Mouse (Mus musculus) liver, embryonic 14.5 days (tissue): ENCODE data around the gene Ccdc47. TPM values are rescaled to one million over a fixed set of nuclear protein-coding genes. Genes with fewer than 3 reads are reported as not detected.

Experiments used
- ATAC-seq: fragments of 200-750 bp; cut with Nextera tagmentation; 2 replicates; pipeline ENCODE4 v1.8.0; 2017; ENCODE audit warnings: moderate number of reproducible peaks, mild to moderate bottlenecking, moderate library complexity; ENCODE audit not compliant: insufficient read depth
- DNase-seq, 3 experiments: peaks; one replicate each; pipeline ENCODE4 v3.0.0-alpha.2; 2012 to 2013; ENCODE audit warnings: low read depth in 3 of 3, low spot score in 3 of 3
- H3K27ac ChIP-seq: fragments of 300-500 bp; sonication (generic); 2 replicates; pipeline ENCODE4 v1.5.1; 2014; ENCODE audit warnings: moderate library complexity, mild to moderate bottlenecking, control low read depth, inconsistent platforms
- H3K27me3 ChIP-seq: fragments of 300-500 bp; sonication (generic); 2 replicates; pipeline ENCODE4 v1.6.1; 2014; ENCODE audit warnings: mild to moderate bottlenecking, low read length, moderate library complexity; ENCODE audit not compliant: control insufficient read depth, insufficient read depth
- H3K36me3 ChIP-seq: fragments of 300-500 bp; sonication (generic); replicated peaks from 2 replicates; pipeline ENCODE4 v1.6.1; 2014; ENCODE audit warnings: low read depth; ENCODE audit not compliant: control insufficient read depth, insufficient read depth
- H3K4me1 ChIP-seq, 2 experiments: fragments of 200-500 bp in 1 of 2; fragments of 300-500 bp in 1 of 2; sonication (generic) in 1 of 2; replicated peaks; 2 replicates each; pipeline ENCODE4 v1.6.1; 2012 to 2014; ENCODE audit warnings: antibody characterized with exemption in 1 of 2, inconsistent platforms in 1 of 2, low read length in 1 of 2; ENCODE audit not compliant: control insufficient read depth in 2 of 2, insufficient read depth in 2 of 2
- H3K4me2 ChIP-seq: fragments of 300-500 bp; sonication (generic); 2 replicates; pipeline ENCODE4 v1.6.1; 2014; ENCODE audit warnings: low read depth, mild to moderate bottlenecking, control low read depth, moderate library complexity
- H3K4me3 ChIP-seq, 2 experiments: fragments of 200-500 bp in 1 of 2; fragments of 300-500 bp in 1 of 2; sonication (generic) in 1 of 2; 2 replicates each; pipeline ENCODE4 v1.5.1; 2012 to 2014; ENCODE audit warnings: low read depth in 2 of 2, low read length in 2 of 2, mild to moderate bottlenecking in 2 of 2, control low read depth in 1 of 2, inconsistent platforms in 1 of 2, moderate library complexity in 1 of 2; ENCODE audit not compliant: insufficient read depth in 1 of 2
- H3K9ac ChIP-seq: fragments of 300-500 bp; sonication (generic); replicated peaks from 2 replicates; pipeline ENCODE4 v1.6.1; 2014; ENCODE audit warnings: mild to moderate bottlenecking, control low read depth, moderate library complexity
- H3K9me3 ChIP-seq: fragments of 300-500 bp; sonication (generic); 2 replicates; pipeline ENCODE4 v1.6.1; 2016; ENCODE audit warnings: low read length, mixed read lengths; ENCODE audit not compliant: control insufficient read depth
- CTCF ChIP-seq: IDR thresholded peaks from 2 replicates; pipeline ENCODE4 v1.5.1; 2016; ENCODE audit warnings: antibody characterized with exemption, low read depth, control low read depth
- EP300 ChIP-seq: IDR thresholded peaks from 2 replicates; pipeline ENCODE4 v1.6.1; 2016; ENCODE audit warnings: antibody characterized with exemption, low read depth
- WGBS: fragments of 180-500 bp; shearing (Covaris S2); extraction: QIAGEN DNeasy Blood & Tissue Kit; methylation state at CpG from one replicate; pipeline ENCODE4 v1.1.7; 2014; ENCODE audit not compliant: insufficient replicate concordance; 5-methylcytosine and 5-hydroxymethylcytosine counted together
- polyA plus RNA-seq, 2 experiments: library from polyadenylated mRNA; depleted of rRNA in 1 of 2; stranded (reverse) in 1 of 2; unstranded in 1 of 2; fragments of >200 nt; fragmentation: Nextera tagmentation in 1 of 2; extraction: Ambion mirVana in 1 of 2; gene quantifications; 2 replicates each; pipeline versions ENCODE4 v1.2.1 to v1.2.3; 2012 to 2014

The Ccdc47 gene
- polyA plus RNA-seq, 2 experiments: 19.0 to 29.2 TPM

DNA sequence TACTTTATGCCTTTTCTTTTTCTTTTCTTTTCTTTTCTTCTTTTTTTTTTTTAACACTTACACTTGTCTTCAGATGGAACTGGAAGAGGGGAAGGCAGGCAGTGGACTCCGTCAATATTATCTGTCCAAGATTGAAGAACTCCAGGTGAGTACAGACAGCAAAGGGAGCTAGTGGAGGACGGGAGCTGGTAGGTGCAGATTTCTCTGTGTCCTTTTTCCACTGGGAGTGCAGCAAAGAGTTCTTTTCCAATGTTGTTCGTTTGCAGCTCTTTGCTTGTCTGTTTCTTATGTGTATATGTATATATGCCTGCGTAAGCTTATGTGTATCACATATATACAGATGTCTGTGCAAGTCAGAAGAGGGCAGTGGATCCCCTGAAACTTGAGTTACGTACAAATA, 40.6 kb upstream of the Ccdc47 start:
- Histone ChIP-seq H3K9ac (peak overlapping the region; percentile 93), H3K27me3 (no peaks in the 10 kb centered on the region), H3K4me1 (peaks cover 11 to 17% of the 10 kb centered on the region in 2 experiments), H3K9me3 (no peaks in the 10 kb centered on the region), H3K4me2 (peak overlapping the region; percentile 79), H3K4me3 (peak overlapping the region; percentile 95 to 99), H3K36me3 (peaks cover 37% of the 10 kb centered on the region), H3K27ac (peak overlapping the region; percentile 58)
- no peak for ATAC-seq
- DNase-seq: no peak
- 41% methylated on average over 5 of the region's 5 CpGs for WGBS
- TF ChIP-seq EP300: no peak
- TF ChIP-seq CTCF: no peak

DNA sequence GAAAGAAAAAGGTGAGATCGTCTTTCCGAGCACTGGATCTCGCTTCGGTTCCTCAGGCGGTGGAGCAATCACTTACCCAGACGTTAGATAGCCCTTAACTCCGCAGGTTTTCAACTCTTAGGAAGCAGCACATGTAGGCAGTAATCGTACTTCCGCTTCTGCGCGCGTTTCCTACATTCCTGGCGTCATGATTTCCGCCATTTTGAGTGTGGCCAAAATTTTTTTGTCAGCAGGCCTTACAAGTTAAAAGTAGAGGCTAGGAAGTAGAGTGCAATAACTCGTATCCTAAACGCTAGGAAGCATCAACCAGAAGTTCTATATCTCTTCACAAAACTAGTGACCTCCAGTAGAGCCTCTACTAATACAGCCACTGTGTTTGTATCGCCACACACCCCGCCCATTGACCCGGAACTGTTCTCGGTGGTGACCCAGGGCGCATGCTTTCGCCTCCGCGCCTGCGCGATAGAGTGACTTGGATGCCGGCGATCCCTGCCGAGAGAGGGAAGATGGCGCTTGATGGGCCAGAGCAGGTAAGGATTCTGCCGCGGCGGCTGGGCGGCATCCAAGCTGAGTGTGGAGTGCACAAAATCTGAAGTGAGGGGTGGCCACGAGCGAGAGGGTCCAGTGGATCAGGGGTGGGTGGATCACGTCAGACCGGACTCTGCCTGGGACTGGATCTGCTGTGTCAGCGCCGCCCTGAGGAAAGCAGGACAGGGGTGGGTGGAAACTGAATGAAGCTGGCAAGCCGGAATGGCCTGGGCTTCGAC, 39.7 kb upstream of the Ccdc47 start, which contains the start of the genes Ftsj3 and Psmc5:
Gene Ftsj3 (minus strand): TSS at position 395 of the 767 bp plus-strand sequence.
Gene Psmc5 (plus strand): TSS at position 470 of the 767 bp plus-strand sequence.
- H3K9ac ChIP-seq: peak within 1 kb of the TSS; percentile 93
- H3K4me2 ChIP-seq: peak within 1 kb of the TSS; percentile 79
- DNase-seq (peak; percentile 91 to 93 (median 92)), ATAC-seq (peak; percentile 97)
- TF ChIP-seq EP300 (no peak), CTCF (peak; percentile 65)
- no peaks in the 10 kb centered on the region for H3K9me3 ChIP-seq
- WGBS: under 1% methylated on average over 42 of the region's 42 CpGs
- peak within 1 kb of the TSS; percentile 95 to 99 for H3K4me3 ChIP-seq
- no peaks in the 10 kb centered on the region for H3K27me3 ChIP-seq
- peak within 1 kb of the TSS; percentile 58 for H3K27ac ChIP-seq
- H3K36me3 ChIP-seq: peaks cover 38% of the 10 kb centered on the region
- peaks cover 11 to 17% of the 10 kb centered on the region in 2 experiments for H3K4me1 ChIP-seq

DNA sequence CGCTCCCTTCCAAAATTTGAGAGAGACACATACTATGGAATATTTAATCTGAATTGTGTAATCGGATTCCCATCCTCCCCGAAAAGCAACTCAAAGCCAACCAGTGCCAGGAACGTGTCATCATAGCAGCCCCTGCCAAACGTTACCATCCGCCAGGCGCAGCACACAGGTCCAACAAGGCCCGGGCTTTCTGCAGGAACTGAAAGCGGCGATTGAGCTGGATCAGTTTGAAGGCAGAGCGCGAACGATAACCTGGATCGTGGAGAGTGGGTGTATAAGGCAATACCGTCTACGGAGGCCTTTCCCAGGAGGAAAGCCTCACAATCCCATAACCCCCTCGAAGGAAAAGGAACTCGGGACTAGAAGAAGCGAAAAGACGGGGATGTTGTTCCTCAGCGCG, 39.0 kb upstream of the Ccdc47 start:
- DNase-seq (no peak), ATAC-seq (no peak)
- no peaks in the 10 kb centered on the region for H3K9me3 ChIP-seq
- peak overlapping the region; percentile 79 for H3K4me2 ChIP-seq
- peaks cover 11 to 17% of the 10 kb centered on the region in 2 experiments for H3K4me1 ChIP-seq
- peak overlapping the region; percentile 93 for H3K9ac ChIP-seq
- H3K27me3 ChIP-seq: no peaks in the 10 kb centered on the region
- WGBS: under 1% methylated on average over 22 of the region's 22 CpGs
- TF ChIP-seq CTCF (0 out of 2 replicates have a peak, but pooled peaks have one; percentile 3), EP300 (no peak)
- H3K4me3 ChIP-seq: peak overlapping the region; percentile 95 to 99
- H3K27ac ChIP-seq: no peak overlapping the region; the same call in none of the 2 replicates
- peaks cover 45% of the 10 kb centered on the region for H3K36me3 ChIP-seq

DNA sequence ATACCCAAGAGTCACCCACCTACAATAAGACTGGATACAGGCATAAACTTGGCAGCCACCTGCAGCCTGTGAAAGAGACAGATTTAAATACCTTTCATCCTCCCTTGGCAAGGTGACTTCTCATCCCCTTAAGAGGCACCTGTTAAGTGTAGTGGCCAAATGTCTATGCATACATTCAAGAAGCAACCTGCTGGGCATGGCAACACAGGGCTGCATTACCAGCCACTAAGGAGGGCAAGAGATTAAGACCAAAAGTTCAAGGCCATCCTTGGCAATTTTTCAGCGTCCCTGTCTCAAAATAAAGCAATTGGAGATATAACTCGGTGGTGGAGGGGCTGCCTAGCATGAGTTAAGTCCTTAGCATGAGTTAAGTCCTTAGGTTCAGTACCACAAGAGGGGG, 38.6 kb upstream of the Ccdc47 start:
- Histone ChIP-seq H3K4me1 (peaks cover 11 to 17% of the 10 kb centered on the region in 2 experiments), H3K27me3 (no peaks in the 10 kb centered on the region), H3K4me2 (peak overlapping the region; percentile 79), H3K4me3 (peak overlapping the region; percentile 95 to 99), H3K9me3 (no peaks in the 10 kb centered on the region), H3K9ac (peak overlapping the region; percentile 93), H3K27ac (no peak overlapping the region), H3K36me3 (peaks cover 49% of the 10 kb centered on the region)
- no peak for ATAC-seq
- DNase-seq: no peak
- TF ChIP-seq EP300: no peak
- no peak for TF ChIP-seq CTCF
- WGBS: 10% methylated on average over 2 of the region's 2 CpGs

DNA sequence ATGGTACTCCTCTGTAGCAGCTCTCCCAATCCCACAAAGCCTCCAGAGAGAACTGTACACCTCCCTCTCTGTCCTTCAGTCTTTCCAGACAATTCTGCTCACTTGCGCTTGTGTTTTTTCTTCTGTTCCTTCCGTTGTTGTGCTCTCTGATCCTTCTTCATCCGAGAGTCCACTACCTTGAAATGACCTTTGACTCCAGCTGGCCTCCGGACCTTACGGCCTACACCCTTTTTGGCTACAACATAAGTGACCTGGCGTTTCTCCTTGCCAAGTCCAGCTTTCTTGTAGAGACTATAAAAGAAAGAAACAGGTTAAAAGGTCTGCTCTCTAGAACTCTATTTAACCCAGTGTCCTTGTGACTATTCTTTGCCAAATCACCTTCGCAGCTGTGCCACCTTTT, 33.2 kb upstream of the Ccdc47 start:
- H3K9me3 ChIP-seq: no peaks in the 10 kb centered on the region
- no peak overlapping the region for H3K4me2 ChIP-seq
- TF ChIP-seq EP300 (no peak), CTCF (no peak)
- H3K27ac ChIP-seq: no peak overlapping the region
- 83% methylated on average over 7 of the region's 7 CpGs for WGBS
- DNase-seq: no peak
- no peak overlapping the region for H3K9ac ChIP-seq
- ATAC-seq: no peak
- H3K4me1 ChIP-seq: peaks cover 0 to 2% of the 10 kb centered on the region in 2 experiments; a peak in 1 of 4 replicates
- H3K36me3 ChIP-seq: peaks cover 83% of the 10 kb centered on the region
- no peak overlapping the region for H3K4me3 ChIP-seq
- H3K27me3 ChIP-seq: no peaks in the 10 kb centered on the region
